Mouse (Mus musculus) embryonic facial prominence, embryonic 12.5 days (tissue): ENCODE results near the gene Jak1. TPM values are rescaled to one million over a fixed set of nuclear protein-coding genes. Genes with fewer than 3 reads are reported as not detected.

ENCODE experiments used
- ATAC-seq: fragments of 200-750 bp; cut with Nextera tagmentation; 2 replicates; pipeline ENCODE4 v1.8.0; 2017; ENCODE audit not compliant: insufficient number of reproducible peaks, insufficient read depth, low FRiP score, low TSS enrichment
- H3K27ac ChIP-seq: fragments of 300-500 bp; sonication (generic); 2 replicates; pipeline ENCODE4 v1.5.1; 2016; ENCODE audit warnings: mild to moderate bottlenecking
- H3K27me3 ChIP-seq: fragments of 300-500 bp; sonication (generic); 2 replicates; pipeline ENCODE4 v1.6.1; 2016; ENCODE audit warnings: mild to moderate bottlenecking, moderate library complexity
- H3K36me3 ChIP-seq: fragments of 300-500 bp; sonication (generic); 2 replicates; pipeline ENCODE4 v1.6.1; 2016; ENCODE audit warnings: mild to moderate bottlenecking
- H3K4me1 ChIP-seq: fragments of 300-500 bp; sonication (generic); 2 replicates; pipeline ENCODE4 v1.6.1; 2016
- H3K4me2 ChIP-seq: fragments of 300-500 bp; sonication (generic); replicated peaks from 2 replicates; pipeline ENCODE4 v1.6.1; 2016; ENCODE audit warnings: mild to moderate bottlenecking, moderate library complexity
- H3K4me3 ChIP-seq: fragments of 300-500 bp; sonication (generic); 2 replicates; pipeline ENCODE4 v1.5.1; 2016; ENCODE audit warnings: mild to moderate bottlenecking
- H3K9ac ChIP-seq: fragments of 300-500 bp; sonication (generic); 2 replicates; pipeline ENCODE4 v1.6.1; 2016; ENCODE audit warnings: mild to moderate bottlenecking, moderate library complexity
- H3K9me3 ChIP-seq: fragments of 300-500 bp; sonication (generic); 2 replicates; pipeline ENCODE4 v1.6.1; 2016; ENCODE audit warnings: mild to moderate bottlenecking, moderate library complexity
- WGBS: fragments of 180-500 bp; shearing (Covaris S2); methylation state at CpG from one replicate; pipeline ENCODE4 v1.1.7; 2016; 5-methylcytosine and 5-hydroxymethylcytosine counted together
- polyA plus RNA-seq: library from polyadenylated mRNA; unstranded; fragments of >200 nt; fragmentation: Nextera tagmentation; extraction: Ambion mirVana; gene quantifications from 2 replicates; pipeline ENCODE4 v1.2.1, GENCODE M21; 2016

Jak1 gene
- polyA plus RNA-seq, 1 experiment from 2014 or later: 74.8 TPM

DNA sequence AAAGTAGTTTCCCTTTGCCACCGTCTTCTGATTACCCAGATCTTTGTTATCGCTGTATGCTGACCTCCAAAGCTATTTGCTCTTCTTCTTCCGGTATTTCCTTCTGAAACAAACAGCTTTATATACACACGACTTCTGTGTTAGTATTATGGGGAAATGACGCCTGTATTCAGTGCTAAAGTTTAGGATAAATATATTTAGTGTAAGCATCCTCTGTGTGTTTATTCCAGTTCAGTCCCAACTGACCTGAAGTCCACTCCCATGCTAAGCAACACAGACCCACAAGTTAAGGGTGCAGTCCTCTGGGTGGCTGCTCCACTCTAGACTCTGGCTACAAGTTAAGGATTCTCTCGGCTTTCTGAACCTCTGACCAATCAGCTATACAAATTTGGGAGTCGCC, 144.1 kb downstream of the Jak1 start:
- H3K36me3 ChIP-seq: peaks cover 28% of the 10 kb centered on the region
- WGBS: 89% methylated on average over 7 of the region's 7 CpGs
- no peaks in the 10 kb centered on the region for H3K27me3 ChIP-seq

DNA sequence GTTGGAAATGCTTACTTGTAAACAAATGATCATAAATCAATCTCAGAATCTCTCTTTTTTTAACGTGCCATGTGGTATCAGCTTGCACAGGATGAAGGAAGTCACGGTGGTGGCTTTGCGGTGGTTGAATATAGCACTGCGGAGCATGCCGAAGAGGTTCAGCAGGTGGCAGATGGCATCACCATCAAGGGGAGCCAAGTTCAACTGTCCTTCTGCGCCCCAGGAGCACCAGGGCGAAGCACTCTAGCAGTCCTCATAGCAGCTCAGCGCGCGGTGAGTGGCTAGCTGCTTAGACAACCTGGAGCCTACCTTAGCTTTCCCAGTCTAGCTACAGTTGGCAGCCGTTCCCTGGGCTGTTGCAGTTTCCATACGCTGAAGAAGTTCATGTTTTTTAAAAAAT, 158.0 kb downstream of the Jak1 start:
- ATAC-seq: no peak
- WGBS: 88% methylated on average over 12 of the region's 12 CpGs
- H3K27me3 ChIP-seq: no peaks in the 10 kb centered on the region
- no peak overlapping the region for H3K9ac ChIP-seq
- no peak overlapping the region for H3K4me3 ChIP-seq
- no peak overlapping the region for H3K27ac ChIP-seq
- H3K9me3 ChIP-seq: peaks cover 7% of the 10 kb centered on the region; the same call in 1 of the 2 replicates
- H3K4me2 ChIP-seq: no peak overlapping the region
- peaks cover 33% of the 10 kb centered on the region for H3K36me3 ChIP-seq
- H3K4me1 ChIP-seq: no peaks in the 10 kb centered on the region

More for the DNA sequence above, 144.1 kb downstream of the Jak1 start:
- ATAC-seq: no peak
- no peak overlapping the region for H3K9ac ChIP-seq
- no peak overlapping the region for H3K27ac ChIP-seq
- no peak overlapping the region for H3K4me2 ChIP-seq
- no peaks in the 10 kb centered on the region for H3K9me3 ChIP-seq
- H3K4me3 ChIP-seq: no peak overlapping the region
- H3K4me1 ChIP-seq: no peaks in the 10 kb centered on the region

Other genes starting within 250 kb of the Jak1 start
- gene Gm10577, start 244.6 kb downstream of the Jak1 start, polyA plus RNA-seq: not detected in 2 replicates
- 16.7 and 17.7 TPM in 2 replicates for gene Raver2, start 196.3 kb downstream of the Jak1 start, polyA plus RNA-seq
- gene Ak4, start 154.0 kb upstream of the Jak1 start, polyA plus RNA-seq: 10.2 and 11.4 TPM in 2 replicates
- gene Dnajc6, start 231.4 kb upstream of the Jak1 start, polyA plus RNA-seq: 2.6 and 3.3 TPM in 2 replicates